Comparison of ENCODE assay signal across 16 mouse cellular contexts in genomic region chr3:95842503-95843214, GRCm38 (mm10). TPM values are rescaled to one million over a fixed set of nuclear protein-coding genes. Genes with fewer than 3 reads are reported as not detected.
DNase-seq lines count a peak whose midpoint lies in the region; ATAC-seq and TF ChIP-seq lines count a peak whose summit lies in the region.
"Had no signal": no experiment of that assay in that cellular context is flagged by ENCODE, and none has a peak within 500 bp of the region (broad histone marks: within the 10 kb centered on the region; RNA-seq: fewer than 3 reads in every experiment).

No protein-coding gene starts in this region.

- DNase-seq in gastrocnemius, adult 2 months = no peak
- DNase-seq in gastrocnemius, postnatal 25 days = no peak
- no peak for DNase-seq in liver, postnatal 0 days
- DNase-seq in B cell, adult 2 months = peak; percentile 22 to 41
- DNase-seq in induced T-regulatory cell, adult 2 months (ENCODE audit: low read depth) = peak; percentile 29
- no peak for DNase-seq in urinary bladder, postnatal 14 days (ENCODE audit: low spot score)
- DNase-seq: adrenal gland, adult 2 months; cerebellum, adult 2 months; heart, postnatal 10 days; retina, postnatal 1 day had no signal

- TF ChIP-seq CTCF in gastrocnemius, adult 2 months (IDR thresholded peaks at IDR 0.05) = peak; percentile 36
- TF ChIP-seq CTCF in liver, postnatal 0 days (IDR thresholded peaks at IDR 0.05; ENCODE audit: low read depth) = peak; percentile 13; the same call in 1 of the 2 replicates

- no peak overlapping the region for H3K4me2 ChIP-seq in liver, postnatal 0 days (ENCODE audit: low read depth, low read length)
- no peak overlapping the region for H3K4me2 ChIP-seq in liver, embryonic 12.5 days
- H3K4me2 ChIP-seq in midbrain, embryonic 16.5 days (ENCODE audit: low read length) = no peak overlapping the region
- H3K4me2 ChIP-seq: hindbrain, embryonic 15.5 days; kidney, embryonic 15.5 days; limb, embryonic 15.5 days had no signal

- ATAC-seq in liver, postnatal 0 days = no peak
- no peak for ATAC-seq in liver, embryonic 12.5 days
- ATAC-seq in midbrain, embryonic 16.5 days = no peak
- ATAC-seq: forebrain, embryonic 14.5 days had no signal

- WGBS in liver, postnatal 0 days (ENCODE audit: insufficient replicate concordance) = 81% methylated on average over 3 of the region's 3 CpGs
- 67% methylated on average over 3 of the region's 3 CpGs for WGBS in liver, embryonic 12.5 days (ENCODE audit: insufficient replicate concordance)
- whole genome bisulfite sequencing in midbrain, embryonic 16.5 days = 93% methylated on average over 3 of the region's 3 CpGs

- TF ChIP-seq EP300 in liver, postnatal 0 days (IDR thresholded peaks at IDR 0.05; ENCODE audit: low read depth) = no peak

- no peak overlapping the region for H3K27ac ChIP-seq in gastrocnemius, adult 2 months
- H3K27ac ChIP-seq in liver, postnatal 0 days (ENCODE audit: low read depth) = no peak overlapping the region
- H3K27ac ChIP-seq in liver, embryonic 12.5 days = no peak overlapping the region
- H3K27ac ChIP-seq in midbrain, embryonic 16.5 days (ENCODE audit: low read length) = no peak overlapping the region
- H3K27ac ChIP-seq: hindbrain, embryonic 15.5 days; kidney, embryonic 15.5 days; limb, embryonic 15.5 days had no signal

- H3K4me3 ChIP-seq in gastrocnemius, adult 2 months = no peak overlapping the region
- H3K4me3 ChIP-seq in liver, postnatal 0 days (ENCODE audit: low read depth, low read length) = no peak overlapping the region
- H3K4me3 ChIP-seq in liver, embryonic 12.5 days = no peak overlapping the region
- no peak overlapping the region for H3K4me3 ChIP-seq in midbrain, embryonic 16.5 days (ENCODE audit: low read depth, low read length)
- H3K4me3 ChIP-seq: hindbrain, embryonic 15.5 days; kidney, embryonic 15.5 days; limb, embryonic 15.5 days had no signal

- H3K36me3 ChIP-seq in liver, postnatal 0 days (replicated peaks; ENCODE audit: insufficient read depth, low read length) = peaks cover 80% of the 10 kb centered on the region
- H3K36me3 ChIP-seq in liver, embryonic 12.5 days = peaks cover 96% of the 10 kb centered on the region
- H3K36me3 ChIP-seq in midbrain, embryonic 16.5 days (ENCODE audit: control insufficient read depth, insufficient read depth, low read length) = peaks cover 45% of the 10 kb centered on the region

- H3K9me3 ChIP-seq in liver, postnatal 0 days (ENCODE audit: low read length) = no peaks in the 10 kb centered on the region
- H3K9me3 ChIP-seq in liver, embryonic 12.5 days (replicated peaks) = no peaks in the 10 kb centered on the region
- no peaks in the 10 kb centered on the region for H3K9me3 ChIP-seq in midbrain, embryonic 16.5 days (replicated peaks; ENCODE audit: control insufficient read depth, low read length, poor library complexity, severe bottlenecking)
- H3K9me3 ChIP-seq: hindbrain, embryonic 15.5 days; kidney, embryonic 15.5 days; limb, embryonic 15.5 days had no signal

- H3K9ac ChIP-seq in liver, postnatal 0 days (replicated peaks) = no peak overlapping the region
- no peak overlapping the region for H3K9ac ChIP-seq in liver, embryonic 12.5 days
- no peak overlapping the region for H3K9ac ChIP-seq in midbrain, embryonic 16.5 days (ENCODE audit: low read depth, low read length)
- H3K9ac ChIP-seq: hindbrain, embryonic 15.5 days; kidney, embryonic 15.5 days; limb, embryonic 15.5 days had no signal

- intact Hi-C loops in gastrocnemius, adult 2 months (cut with DNase I) = loop anchor here (5.0 to 10.0 kb wide), 2 partner anchors 65 to 498 kb away; no protein-coding TSS in a partner anchor

- no peaks in the 10 kb centered on the region for H3K27me3 ChIP-seq in liver, postnatal 0 days (ENCODE audit: insufficient read depth, low read length)
- H3K27me3 ChIP-seq in liver, embryonic 12.5 days (replicated peaks) = no peaks in the 10 kb centered on the region
- H3K27me3 ChIP-seq in midbrain, embryonic 16.5 days (ENCODE audit: control insufficient read depth, insufficient read depth, low read depth, low read length) = no peaks in the 10 kb centered on the region
- H3K27me3 ChIP-seq: hindbrain, embryonic 15.5 days; kidney, embryonic 15.5 days; limb, embryonic 15.5 days had no signal

- H3K4me1 ChIP-seq in liver, postnatal 0 days (ENCODE audit: insufficient read depth) = no peaks in the 10 kb centered on the region
- peaks cover 11% of the 10 kb centered on the region for H3K4me1 ChIP-seq in liver, embryonic 12.5 days
- no peaks in the 10 kb centered on the region for H3K4me1 ChIP-seq in midbrain, embryonic 16.5 days (ENCODE audit: control insufficient read depth, insufficient read depth, low read length)
- H3K4me1 ChIP-seq: hindbrain, embryonic 15.5 days; kidney, embryonic 15.5 days; limb, embryonic 15.5 days had no signal

RNA-seq across cellular contexts. Expression of gene Prpf3, which starts 13.0 kb away (rescaled TPM):
- total RNA-seq in gastrocnemius, adult 2 months (2021) = 10 to 100 TPM; 18.2 to 18.3 TPM
- total RNA-seq in gastrocnemius, postnatal 25 days (2021) = 10 to 100 TPM; 11.8 to 17.6 TPM
- 11.2 and 12.0 TPM in 2 replicates for polyA plus RNA-seq in liver, postnatal 0 days (2015; fragmentation: Nextera tagmentation; extraction: Ambion mirVana)
- 41.4 and 44.3 TPM in 2 replicates for polyA plus RNA-seq in liver, embryonic 12.5 days (2016; fragmentation: Nextera tagmentation; extraction: Ambion mirVana)
- 33.0 and 35.4 TPM in 2 replicates for polyA plus RNA-seq in midbrain, embryonic 16.5 days (2015; fragmentation: Nextera tagmentation; extraction: Ambion mirVana)

RNA-seq across cellular contexts. Expression of gene Rprd2, which starts 24.0 kb away (rescaled TPM):
- 10 to 100 TPM; 32.4 to 35.2 TPM for total RNA-seq in gastrocnemius, adult 2 months (2021)
- 10 to 100 TPM; 27.1 to 28.2 TPM for total RNA-seq in gastrocnemius, postnatal 25 days (2021)
- 7.1 and 8.2 TPM in 2 replicates for polyA plus RNA-seq in liver, postnatal 0 days (2015; fragmentation: Nextera tagmentation; extraction: Ambion mirVana)
- polyA plus RNA-seq in liver, embryonic 12.5 days (2016; fragmentation: Nextera tagmentation; extraction: Ambion mirVana) = 11.8 and 14.1 TPM in 2 replicates
- 21.0 and 24.6 TPM in 2 replicates for polyA plus RNA-seq in midbrain, embryonic 16.5 days (2015; fragmentation: Nextera tagmentation; extraction: Ambion mirVana)

RNA-seq across cellular contexts. Expression of gene Mrps21, which starts 28.7 kb away (rescaled TPM):
- 100 to 1,000 TPM; 303 to 336 TPM for total RNA-seq in gastrocnemius, adult 2 months (2021)
- total RNA-seq in gastrocnemius, postnatal 25 days (2021) = 100 to 1,000 TPM; 277 to 284 TPM
- polyA plus RNA-seq in liver, postnatal 0 days (2015; fragmentation: Nextera tagmentation; extraction: Ambion mirVana) = 145 and 157 TPM in 2 replicates
- 280 and 285 TPM in 2 replicates for polyA plus RNA-seq in liver, embryonic 12.5 days (2016; fragmentation: Nextera tagmentation; extraction: Ambion mirVana)
- 247 and 260 TPM in 2 replicates for polyA plus RNA-seq in midbrain, embryonic 16.5 days (2015; fragmentation: Nextera tagmentation; extraction: Ambion mirVana)

RNA-seq across cellular contexts. Expression of gene Ciart, which starts 39.4 kb away (rescaled TPM):
- total RNA-seq in gastrocnemius, adult 2 months (2021) = 1 to 10 TPM; 2.7 to 9.3 TPM
- 1 to 10 TPM in 1 of 2 experiments, under 1 TPM in 1; 0.82 to 7.7 TPM for total RNA-seq in gastrocnemius, postnatal 25 days (2021)
- polyA plus RNA-seq in liver, postnatal 0 days (2015; fragmentation: Nextera tagmentation; extraction: Ambion mirVana) = 0.77 and 1.00 TPM in 2 replicates
- polyA plus RNA-seq in liver, embryonic 12.5 days (2016; fragmentation: Nextera tagmentation; extraction: Ambion mirVana) = 2.4 and 2.8 TPM in 2 replicates
- 4.8 and 5.2 TPM in 2 replicates for polyA plus RNA-seq in midbrain, embryonic 16.5 days (2015; fragmentation: Nextera tagmentation; extraction: Ambion mirVana)

RNA-seq across cellular contexts. Expression of gene BC028528, which starts 49.1 kb away (rescaled TPM):
- total RNA-seq in gastrocnemius, adult 2 months (2021) = 1 to 10 TPM; 1.4 to 2.1 TPM
- 1 to 10 TPM; 2.8 to 3.7 TPM for total RNA-seq in gastrocnemius, postnatal 25 days (2021)
- polyA plus RNA-seq in liver, postnatal 0 days (2015; fragmentation: Nextera tagmentation; extraction: Ambion mirVana) = 7.6 and 7.9 TPM in 2 replicates
- polyA plus RNA-seq in liver, embryonic 12.5 days (2016; fragmentation: Nextera tagmentation; extraction: Ambion mirVana) = 6.7 and 8.2 TPM in 2 replicates
- 18.2 and 18.5 TPM in 2 replicates for polyA plus RNA-seq in midbrain, embryonic 16.5 days (2015; fragmentation: Nextera tagmentation; extraction: Ambion mirVana)

Comparison
In these comparisons a context has a peak if more than half of its experiments do, and no peak if none do; other contexts are left out.
1. DNase-seq: peak in B cell, adult 2 months (2 of 2) and induced T-regulatory cell, adult 2 months (single experiment); none in gastrocnemius, adult 2 months (single experiment), gastrocnemius, postnatal 25 days (single experiment), liver, postnatal 0 days (single experiment) and urinary bladder, postnatal 14 days (single experiment).